Mouse (Mus musculus) limb, embryonic 13.5 days (tissue): ENCODE data around the gene Mecom. TPM values are rescaled to one million over a fixed set of nuclear protein-coding genes. Genes with fewer than 3 reads are reported as not detected.
A peak's percentile ranks its signal among the peaks of the same experiment; 100 is the strongest.

Source experiments
- ATAC-seq: fragments of 200-750 bp; cut with Nextera tagmentation; 2 replicates; pipeline ENCODE4 v1.8.0; 2017; ENCODE audit warnings: low read depth, moderate number of reproducible peaks, moderate TSS enrichment; ENCODE audit not compliant: low FRiP score
- H3K27ac ChIP-seq: fragments of 300-500 bp; sonication (generic); 2 replicates; pipeline ENCODE4 v1.5.1; 2015; ENCODE audit warnings: inconsistent platforms, mild to moderate bottlenecking, moderate library complexity
- H3K27me3 ChIP-seq: fragments of 300-500 bp; sonication (generic); 2 replicates; pipeline ENCODE4 v1.6.1; 2015; ENCODE audit warnings: mild to moderate bottlenecking, inconsistent platforms
- H3K36me3 ChIP-seq: fragments of 300-500 bp; sonication (generic); 2 replicates; pipeline ENCODE4 v1.6.1; 2015; ENCODE audit warnings: inconsistent platforms, mild to moderate bottlenecking, moderate library complexity
- H3K4me1 ChIP-seq: fragments of 300-500 bp; sonication (generic); 2 replicates; pipeline ENCODE4 v1.6.1; 2015; ENCODE audit warnings: inconsistent platforms
- H3K4me2 ChIP-seq: fragments of 300-500 bp; sonication (generic); replicated peaks from 2 replicates; pipeline ENCODE4 v1.6.1; 2015; ENCODE audit warnings: inconsistent platforms, mild to moderate bottlenecking, moderate library complexity
- H3K4me3 ChIP-seq: fragments of 300-500 bp; sonication (generic); 2 replicates; pipeline ENCODE4 v1.5.1; 2015; ENCODE audit warnings: moderate library complexity, mild to moderate bottlenecking, inconsistent platforms
- H3K9ac ChIP-seq: fragments of 300-500 bp; sonication (generic); 2 replicates; pipeline ENCODE4 v1.6.1; 2015; ENCODE audit warnings: mild to moderate bottlenecking, inconsistent platforms
- H3K9me3 ChIP-seq: fragments of 300-500 bp; sonication (generic); 2 replicates; pipeline ENCODE4 v1.6.1; 2016; ENCODE audit warnings: inconsistent platforms
- WGBS: fragments of 180-500 bp; shearing (Covaris S2); methylation state at CpG from one replicate; pipeline ENCODE4 v1.1.7; 2015; 5-methylcytosine and 5-hydroxymethylcytosine counted together
- polyA plus RNA-seq: library from polyadenylated mRNA; unstranded; fragments of >200 nt; fragmentation: Nextera tagmentation; extraction: Ambion mirVana; gene quantifications from 2 replicates; pipeline ENCODE4 v1.2.1, GENCODE M21; 2015

Gene Mecom
- polyA plus RNA-seq, 1 experiment from 2014 or later: 90.7 TPM

DNA sequence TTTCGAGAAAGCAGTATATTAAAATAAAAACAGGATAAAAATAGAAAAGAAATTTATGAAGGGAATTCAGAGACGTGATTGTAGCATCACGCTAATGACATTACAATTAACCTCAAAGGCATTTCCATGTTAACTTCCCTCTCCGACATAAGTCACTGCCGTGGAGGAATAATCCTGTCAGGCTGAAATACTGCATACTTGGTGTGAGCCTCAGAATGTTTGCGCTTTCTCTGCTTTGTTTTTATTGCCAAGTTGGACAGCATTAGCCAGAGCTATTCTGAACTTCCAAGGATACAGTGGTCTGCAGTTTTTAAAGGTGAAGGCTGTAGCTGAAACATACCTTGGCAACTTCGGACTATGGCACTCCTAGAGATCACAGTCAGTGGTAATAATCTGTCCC is 455.3 kb downstream of the Mecom start:
- Histone ChIP-seq H3K4me1 (peaks cover 26% of the 10 kb centered on the region), H3K36me3 (no peaks in the 10 kb centered on the region), H3K27me3 (no peaks in the 10 kb centered on the region), H3K9me3 (no peaks in the 10 kb centered on the region), H3K27ac (0 out of 2 replicates have a peak overlapping the region, but pooled peaks have one; percentile 33), H3K4me2 (no peak overlapping the region), H3K9ac (no peak overlapping the region), H3K4me3 (no peak overlapping the region)
- 40% methylated on average over 7 of the region's 7 CpGs for WGBS
- no peak for ATAC-seq

DNA sequence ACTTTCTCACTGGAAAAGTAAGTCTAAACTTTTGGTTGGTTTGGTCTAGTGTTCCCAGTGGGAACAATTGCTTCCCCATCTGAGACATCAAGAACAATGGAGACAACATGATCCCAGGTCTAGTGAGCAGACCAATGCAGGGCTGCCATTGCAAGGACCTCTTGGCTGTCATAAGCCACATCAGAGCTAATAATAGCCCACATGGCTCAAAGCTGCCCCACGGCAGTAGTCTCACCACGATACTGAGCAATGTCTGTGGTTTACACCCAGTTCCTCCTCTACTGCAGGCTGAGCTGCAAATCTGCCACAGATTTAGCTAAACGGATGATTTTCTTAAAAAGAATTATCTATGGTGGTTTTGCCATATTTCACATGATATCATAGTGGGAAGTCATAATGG is 455.9 kb downstream of the Mecom start:
- no peak for ATAC-seq
- Histone ChIP-seq H3K27ac (no peak overlapping the region), H3K9ac (no peak overlapping the region), H3K9me3 (no peaks in the 10 kb centered on the region), H3K27me3 (no peaks in the 10 kb centered on the region), H3K36me3 (no peaks in the 10 kb centered on the region), H3K4me1 (peaks cover 23% of the 10 kb centered on the region), H3K4me2 (no peak overlapping the region), H3K4me3 (no peak overlapping the region)
- WGBS: 61% methylated on average over 3 of the region's 3 CpGs

DNA sequence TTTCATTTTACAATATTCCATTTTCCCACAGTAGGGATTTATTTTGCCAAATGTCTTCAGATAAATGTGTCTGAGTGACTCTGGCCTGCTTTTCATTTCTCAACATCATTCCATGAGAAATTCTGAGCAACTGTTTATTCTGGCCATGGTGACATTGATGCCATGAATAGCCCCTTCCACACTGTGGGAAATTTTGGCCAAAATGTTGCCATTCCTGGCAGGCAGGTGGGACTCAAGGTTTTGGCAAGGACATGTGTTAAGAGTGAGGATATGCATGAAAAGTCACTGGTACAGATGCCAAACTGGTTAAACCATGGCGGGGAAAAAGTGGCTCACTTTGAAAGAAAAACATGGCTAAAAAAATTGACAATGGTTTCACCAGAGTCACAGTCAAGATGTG is 456.4 kb downstream of the Mecom start:
- H3K4me3 ChIP-seq: no peak overlapping the region
- no peaks in the 10 kb centered on the region for H3K27me3 ChIP-seq
- no peak overlapping the region for H3K27ac ChIP-seq
- H3K9ac ChIP-seq: no peak overlapping the region
- no peak for ATAC-seq
- H3K4me2 ChIP-seq: no peak overlapping the region
- WGBS: 86% methylated on average over 1 of the region's 1 CpGs
- peaks cover 23% of the 10 kb centered on the region for H3K4me1 ChIP-seq
- no peaks in the 10 kb centered on the region for H3K36me3 ChIP-seq
- no peaks in the 10 kb centered on the region for H3K9me3 ChIP-seq

DNA sequence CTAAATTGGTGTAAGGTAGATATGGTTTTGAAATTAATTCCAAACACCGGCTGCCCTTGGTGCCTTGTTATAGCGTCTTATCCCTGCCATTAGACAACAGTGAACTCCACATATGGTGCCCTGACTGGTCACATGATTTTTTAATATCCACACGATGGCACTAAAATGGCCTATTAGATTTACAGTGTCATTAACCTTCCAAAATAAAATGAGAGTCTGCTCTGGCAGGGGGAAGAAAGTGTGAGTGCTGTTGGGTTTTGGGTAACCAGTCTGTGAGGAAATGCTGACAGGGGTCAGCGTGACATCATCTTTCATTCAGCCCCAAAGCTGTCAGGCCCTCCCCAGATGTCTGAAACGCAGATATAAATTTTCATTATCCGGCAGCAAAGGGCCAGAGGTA is 461.7 kb downstream of the Mecom start:
- Histone ChIP-seq H3K27me3 (no peaks in the 10 kb centered on the region), H3K4me1 (peaks cover 34% of the 10 kb centered on the region), H3K9ac (no peak overlapping the region), H3K4me2 (no peak overlapping the region), H3K4me3 (no peak overlapping the region), H3K27ac (no peak overlapping the region), H3K9me3 (no peaks in the 10 kb centered on the region), H3K36me3 (no peaks in the 10 kb centered on the region)
- ATAC-seq: peak; percentile 77
- WGBS: 15% methylated on average over 6 of the region's 6 CpGs

DNA sequence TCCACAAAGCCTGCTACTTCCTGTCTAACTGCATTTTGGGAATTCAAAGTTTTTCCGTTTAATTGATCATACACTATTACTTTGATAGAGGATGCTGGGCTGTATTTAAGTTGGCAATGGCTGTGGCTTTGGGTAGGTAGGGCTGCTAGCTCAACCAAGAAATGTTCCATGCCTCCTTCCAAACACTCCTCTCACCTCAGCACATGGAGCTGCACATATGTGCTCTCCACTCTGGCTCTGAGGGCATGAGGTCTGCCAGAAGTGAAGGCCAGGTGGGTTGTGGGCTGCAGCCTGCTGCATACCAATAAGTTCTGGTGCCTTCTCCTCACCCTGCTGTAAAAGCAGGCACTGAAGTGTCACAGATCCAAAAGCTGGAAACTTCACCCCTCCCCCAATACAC is 464.0 kb downstream of the Mecom start:
- H3K36me3 ChIP-seq: no peaks in the 10 kb centered on the region
- H3K4me1 ChIP-seq: peaks cover 41% of the 10 kb centered on the region
- H3K4me3 ChIP-seq: no peak overlapping the region
- H3K4me2 ChIP-seq: no peak overlapping the region
- WGBS: 59% methylated on average over 1 of the region's 1 CpGs
- no peak overlapping the region for H3K9ac ChIP-seq
- no peaks in the 10 kb centered on the region for H3K9me3 ChIP-seq
- H3K27me3 ChIP-seq: no peaks in the 10 kb centered on the region
- peak; percentile 66 for ATAC-seq
- H3K27ac ChIP-seq: peak overlapping the region; percentile 22; the same call in 1 of the 2 replicates

DNA sequence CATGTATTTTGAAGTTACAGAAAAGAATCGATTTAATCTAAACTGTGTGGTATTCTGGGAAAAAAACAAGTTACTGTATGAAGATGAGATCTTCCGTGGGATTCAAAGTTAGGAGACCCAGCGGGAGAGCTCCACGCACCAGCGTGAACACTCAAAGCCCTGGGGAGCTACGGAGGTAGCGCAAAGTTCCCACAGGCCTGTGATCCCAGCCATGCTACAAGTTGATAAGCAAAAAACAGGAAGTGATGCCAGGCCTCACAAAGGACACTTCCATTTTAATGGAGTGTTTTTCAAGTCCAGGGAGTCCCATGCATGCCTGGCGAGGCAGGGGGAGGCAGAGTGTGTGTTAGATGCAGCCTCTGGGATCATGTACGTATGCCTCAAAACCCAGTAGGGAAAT is 464.5 kb downstream of the Mecom start:
- 77% methylated on average over 9 of the region's 9 CpGs for WGBS

DNA sequence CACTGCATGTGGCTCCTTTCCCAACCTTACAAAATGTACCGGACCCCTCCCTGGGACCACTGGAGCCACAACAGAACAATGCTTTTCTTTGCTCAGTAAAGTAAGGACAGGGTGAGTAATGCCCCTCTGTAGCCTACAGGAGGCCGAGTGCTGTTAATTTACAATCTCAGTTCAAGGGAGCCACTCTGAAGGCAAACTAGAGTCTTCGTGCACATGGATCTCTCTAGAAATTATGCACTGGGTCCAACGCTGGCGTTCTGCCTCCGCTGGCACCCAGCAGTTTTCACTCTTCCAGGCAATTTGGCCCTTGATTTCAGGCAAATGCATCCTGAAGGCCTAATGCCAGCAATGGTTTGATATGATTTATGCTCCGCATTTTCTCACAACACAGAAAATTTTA is 467.0 kb downstream of the Mecom start:
- Histone ChIP-seq H3K4me3 (no peak overlapping the region), H3K4me1 (peaks cover 32% of the 10 kb centered on the region), H3K36me3 (no peaks in the 10 kb centered on the region), H3K9ac (no peak overlapping the region), H3K9me3 (no peaks in the 10 kb centered on the region), H3K27me3 (no peaks in the 10 kb centered on the region), H3K27ac (peak overlapping the region; percentile 7; the same call in 1 of the 2 replicates), H3K4me2 (no peak overlapping the region)
- no peak for ATAC-seq
- 62% methylated on average over 7 of the region's 7 CpGs for WGBS

More for the DNA sequence above, 464.5 kb downstream of the Mecom start:
- H3K9ac ChIP-seq: no peak overlapping the region
- H3K36me3 ChIP-seq: no peaks in the 10 kb centered on the region
- H3K4me1 ChIP-seq: peaks cover 41% of the 10 kb centered on the region
- H3K27ac ChIP-seq: no peak overlapping the region
- no peaks in the 10 kb centered on the region for H3K9me3 ChIP-seq
- no peak overlapping the region for H3K4me2 ChIP-seq
- ATAC-seq: no peak
- no peak overlapping the region for H3K4me3 ChIP-seq
- no peaks in the 10 kb centered on the region for H3K27me3 ChIP-seq

DNA sequence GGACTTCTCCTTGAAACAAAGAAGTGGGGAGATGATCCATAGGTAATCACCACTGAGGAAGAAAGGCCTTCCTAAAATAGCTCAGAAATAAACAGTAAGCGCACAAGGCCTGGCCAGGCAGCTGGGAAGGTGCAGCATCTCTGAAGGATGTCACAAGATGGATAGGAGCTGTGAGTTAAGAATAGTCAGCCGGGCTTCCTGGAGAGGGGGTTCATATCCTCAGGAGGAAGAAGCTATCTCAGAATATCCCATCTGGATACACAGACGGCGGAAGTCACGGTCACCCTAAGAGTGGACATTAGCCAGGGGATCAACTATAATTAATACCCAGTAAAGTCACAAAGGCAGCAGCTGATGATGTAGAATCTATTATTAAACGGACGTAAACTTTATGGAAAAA is 471.3 kb downstream of the Mecom start:
- H3K36me3 ChIP-seq: no peaks in the 10 kb centered on the region
- H3K4me3 ChIP-seq: no peak overlapping the region
- no peak overlapping the region for H3K4me2 ChIP-seq
- ATAC-seq: no peak
- H3K9ac ChIP-seq: no peak overlapping the region
- 88% methylated on average over 7 of the region's 7 CpGs for WGBS
- no peak overlapping the region for H3K27ac ChIP-seq
- H3K9me3 ChIP-seq: no peaks in the 10 kb centered on the region
- peaks cover 8% of the 10 kb centered on the region for H3K4me1 ChIP-seq
- no peaks in the 10 kb centered on the region for H3K27me3 ChIP-seq

DNA sequence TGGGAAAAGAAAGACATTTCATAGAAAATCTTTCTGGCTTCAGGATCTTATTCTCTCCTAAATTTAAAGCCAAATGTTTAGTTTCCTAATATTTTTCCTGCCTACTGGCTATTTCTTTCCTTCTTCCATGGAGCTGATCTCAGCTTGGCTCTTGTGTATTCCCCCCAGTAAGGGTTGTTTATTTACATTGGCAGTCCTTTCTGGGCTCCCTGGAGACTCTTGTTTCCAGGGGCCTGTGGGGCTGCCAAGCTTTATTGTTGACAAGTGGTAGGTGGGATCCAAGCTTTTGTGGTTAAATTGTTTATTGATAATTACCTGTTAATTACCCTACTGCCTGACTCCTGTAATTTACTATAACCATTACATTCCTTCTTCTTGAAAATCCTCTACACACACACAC is 476.5 kb downstream of the Mecom start:
- Histone ChIP-seq H3K27ac (no peak overlapping the region), H3K36me3 (no peaks in the 10 kb centered on the region), H3K9me3 (no peaks in the 10 kb centered on the region), H3K4me3 (no peak overlapping the region), H3K9ac (no peak overlapping the region), H3K27me3 (no peaks in the 10 kb centered on the region), H3K4me1 (peaks cover 3% of the 10 kb centered on the region; the same call in 1 of the 2 replicates), H3K4me2 (no peak overlapping the region)
- no peak for ATAC-seq

DNA sequence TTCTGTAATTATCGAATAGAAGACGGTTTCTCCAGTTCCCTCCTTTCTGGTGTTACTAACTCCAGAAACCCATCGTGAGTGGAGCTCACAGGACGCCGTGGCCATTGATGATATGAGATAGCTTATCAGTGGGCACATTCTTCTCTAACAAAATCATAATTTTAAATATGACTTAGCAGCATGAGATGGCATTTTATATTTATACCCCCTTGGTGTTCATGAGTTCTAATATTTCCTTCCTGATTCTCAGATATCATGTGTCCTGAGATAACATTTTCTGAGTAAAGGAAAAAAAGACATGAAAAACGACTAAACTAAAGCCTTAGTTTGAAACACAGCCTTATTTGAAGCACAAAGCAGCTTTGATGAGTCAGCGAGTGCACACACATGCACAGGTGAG is 481.3 kb downstream of the Mecom start:
- Histone ChIP-seq H3K4me2 (no peak overlapping the region), H3K27ac (no peak overlapping the region), H3K9me3 (no peaks in the 10 kb centered on the region), H3K36me3 (0 out of 2 replicates have a peak, but pooled peaks cover 3% of the 10 kb centered on the region), H3K9ac (no peak overlapping the region), H3K27me3 (no peaks in the 10 kb centered on the region), H3K4me3 (no peak overlapping the region), H3K4me1 (peaks cover 3% of the 10 kb centered on the region; the same call in 1 of the 2 replicates)
- 73% methylated on average over 7 of the region's 7 CpGs for WGBS
- no peak for ATAC-seq

DNA sequence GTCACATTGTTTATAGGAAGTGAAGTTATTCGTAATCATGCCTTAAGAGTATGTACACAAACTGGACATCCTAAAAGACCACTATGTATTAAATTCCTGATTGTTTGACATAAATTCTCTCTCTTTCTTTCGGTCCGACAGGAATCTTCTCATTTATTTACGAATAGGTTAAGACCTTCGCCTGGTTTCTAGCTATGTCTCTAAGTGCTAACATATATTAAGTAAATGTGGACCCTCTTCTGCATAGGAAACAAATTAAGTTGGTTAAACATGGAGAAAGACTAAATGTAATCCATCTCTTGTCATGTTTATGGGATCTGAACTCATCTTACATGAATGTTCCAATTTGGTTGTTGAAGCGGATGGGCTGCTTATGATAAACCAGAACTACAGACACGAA is 487.8 kb downstream of the Mecom start:
- Histone ChIP-seq H3K9me3 (no peaks in the 10 kb centered on the region), H3K27ac (no peak overlapping the region), H3K27me3 (no peaks in the 10 kb centered on the region), H3K4me3 (no peak overlapping the region), H3K9ac (no peak overlapping the region), H3K4me1 (peaks cover 3% of the 10 kb centered on the region; the same call in 1 of the 2 replicates), H3K4me2 (no peak overlapping the region), H3K36me3 (0 out of 2 replicates have a peak, but pooled peaks cover 3% of the 10 kb centered on the region)
- ATAC-seq: no peak
- WGBS: 94% methylated on average over 7 of the region's 7 CpGs

DNA sequence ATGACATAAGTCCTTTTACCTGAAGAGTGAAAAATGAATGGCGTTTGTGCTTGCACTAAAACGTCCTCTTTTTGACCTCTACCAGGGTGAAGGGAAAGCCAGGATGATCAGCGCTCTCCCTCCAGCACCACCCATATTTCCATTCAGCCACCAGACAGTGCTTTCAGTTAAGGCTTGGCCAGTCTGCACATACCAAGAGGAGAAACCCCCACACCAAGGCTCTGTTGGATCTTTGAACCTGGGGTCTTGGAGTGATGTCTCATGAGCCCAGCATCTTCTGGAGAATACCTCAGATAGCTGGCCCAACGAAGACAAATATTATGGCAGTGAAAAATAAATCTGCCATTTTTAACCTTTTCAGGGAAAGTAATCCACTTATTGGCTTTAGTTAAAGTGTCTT is 488.2 kb downstream of the Mecom start:
- no peak overlapping the region for H3K4me2 ChIP-seq
- no peak overlapping the region for H3K27ac ChIP-seq
- no peak overlapping the region for H3K9ac ChIP-seq
- 0 out of 2 replicates have a peak, but pooled peaks cover 3% of the 10 kb centered on the region for H3K36me3 ChIP-seq
- H3K27me3 ChIP-seq: no peaks in the 10 kb centered on the region
- ATAC-seq: no peak
- H3K4me3 ChIP-seq: no peak overlapping the region
- peaks cover 3% of the 10 kb centered on the region; the same call in 1 of the 2 replicates for H3K4me1 ChIP-seq
- WGBS: 81% methylated on average over 4 of the region's 4 CpGs
- no peaks in the 10 kb centered on the region for H3K9me3 ChIP-seq

DNA sequence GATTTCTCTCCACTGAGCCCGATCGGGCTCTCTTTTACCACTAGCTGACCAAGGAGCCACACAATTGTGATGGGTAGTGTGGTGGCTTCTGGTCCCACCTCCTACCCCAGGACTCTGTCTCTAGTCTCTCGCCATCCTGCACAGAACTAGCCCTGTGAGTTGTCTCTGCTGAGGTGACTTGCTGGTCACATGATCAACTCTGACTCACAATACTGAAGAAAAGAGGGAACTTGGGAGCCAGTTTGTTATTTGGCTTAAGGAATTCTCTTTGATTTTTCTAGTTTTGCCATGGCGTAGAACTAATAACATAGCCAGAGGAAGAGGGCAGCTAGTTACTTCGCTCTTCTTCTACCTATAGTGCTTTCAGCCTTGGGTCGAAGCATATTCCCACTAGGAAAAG is 496.5 kb downstream of the Mecom start:
- 88% methylated on average over 6 of the region's 6 CpGs for WGBS
- no peaks in the 10 kb centered on the region for H3K36me3 ChIP-seq
- ATAC-seq: no peak
- no peak overlapping the region for H3K4me2 ChIP-seq
- H3K9ac ChIP-seq: no peak overlapping the region
- H3K27ac ChIP-seq: no peak overlapping the region
- no peaks in the 10 kb centered on the region for H3K4me1 ChIP-seq
- H3K27me3 ChIP-seq: no peaks in the 10 kb centered on the region
- no peaks in the 10 kb centered on the region for H3K9me3 ChIP-seq
- no peak overlapping the region for H3K4me3 ChIP-seq
